Mouse (Mus musculus) CD4-positive naive resting alpha-beta T cell, adult 76 days (primary cell): ENCODE measurements around the gene Csk. TPM values are rescaled to one million over a fixed set of nuclear protein-coding genes. Genes with fewer than 3 reads are reported as not detected.

Experiments used
- total RNA-seq: library from RNA; stranded (reverse); gene quantifications from one replicate; pipeline ENCODE4 v1.2.4, GENCODE M21; 2023

Csk gene
- total RNA-seq = 280 TPM

DNA sequence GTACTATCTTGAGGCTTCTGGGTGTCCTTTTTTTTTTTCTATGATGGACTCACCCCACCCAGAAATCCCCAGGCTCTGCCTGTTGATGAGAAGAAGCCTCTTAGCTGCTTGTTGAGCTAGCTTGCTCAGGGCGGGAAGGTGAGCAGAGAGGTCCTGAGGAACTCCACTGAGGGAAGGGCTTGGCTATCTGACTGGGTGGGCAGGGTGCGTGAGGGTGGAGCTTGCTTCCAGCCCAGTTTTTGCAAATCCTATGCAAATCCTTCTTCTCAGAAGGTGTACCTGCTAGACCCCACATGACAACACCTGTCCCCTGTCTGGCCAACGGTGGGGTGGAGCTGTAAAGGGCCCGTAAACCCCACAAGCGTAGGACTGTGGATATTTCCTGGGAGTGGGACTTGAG, at the start of gene Csk:
Gene Csk (minus strand): TSS at position 349 of the 400 bp plus-strand sequence.

DNA sequence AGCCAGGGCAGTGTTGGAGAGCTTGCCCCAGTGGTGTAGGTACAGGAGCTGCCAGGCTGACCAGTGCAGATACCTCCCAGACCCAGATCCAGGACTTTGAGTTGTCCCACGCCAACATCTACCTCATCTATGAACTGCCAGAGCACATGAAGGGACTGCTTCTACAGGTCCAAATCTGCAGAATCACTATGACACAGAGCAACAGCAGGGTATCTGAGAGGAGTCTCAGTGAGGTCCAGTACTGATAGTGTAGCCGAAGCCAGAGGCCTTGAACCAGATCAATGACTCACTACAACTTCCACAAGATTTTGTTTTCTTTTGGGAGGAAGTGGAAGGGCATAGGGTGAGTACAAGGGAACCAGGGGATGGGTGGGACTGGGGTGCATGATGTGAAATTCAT, 34.3 kb upstream of the Csk start, which contains the start of gene Cyp1a1:
Gene Cyp1a1 (plus strand): TSS at position 178 of the 400 bp plus-strand sequence.

DNA sequence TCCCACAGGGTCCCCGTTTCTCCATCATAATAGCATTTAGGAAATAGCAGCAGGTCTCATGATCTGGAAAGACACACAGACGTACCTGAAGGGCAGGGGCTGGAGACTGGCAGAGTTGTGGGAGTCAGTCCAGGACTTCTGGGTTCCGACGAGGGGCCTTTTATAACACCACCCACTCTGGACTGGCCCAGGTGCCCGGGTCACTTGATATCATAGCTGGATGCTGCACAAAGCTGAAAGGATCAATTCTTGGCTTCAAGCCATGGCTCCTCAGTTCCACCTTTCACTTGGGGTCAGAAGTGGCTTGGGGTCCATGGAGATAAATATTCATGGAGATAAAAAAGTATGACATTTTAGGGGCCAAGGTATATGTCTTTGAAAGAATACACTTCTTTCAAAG, 30.1 kb upstream of the Csk start, which contains the start of gene Cyp1a2:
Gene Cyp1a2 (minus strand): TSS at position 184 of the 400 bp plus-strand sequence.

DNA sequence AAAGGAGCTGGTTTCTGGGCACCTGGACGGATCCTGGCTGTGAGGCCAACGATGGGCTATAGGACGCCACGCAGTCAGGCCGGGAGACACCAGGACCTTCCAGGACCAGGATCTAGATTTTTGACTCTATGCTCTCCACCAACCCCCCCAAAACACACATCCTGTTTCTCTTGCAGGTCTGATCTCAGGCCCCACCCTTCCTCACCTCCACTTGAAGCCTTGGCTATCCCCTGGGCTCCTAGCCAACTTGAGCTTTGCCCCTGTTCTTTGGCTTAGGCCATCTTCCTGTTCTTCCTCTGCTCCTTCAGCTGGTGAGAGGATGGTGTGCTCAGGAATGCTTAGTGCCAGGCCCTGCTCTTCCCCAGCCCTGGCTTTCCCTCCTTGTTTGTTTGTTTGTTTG, 32.8 kb downstream of the Csk start, which contains the start of gene Lman1l:
Gene Lman1l (minus strand): TSS at position 101 of the 400 bp plus-strand sequence.

DNA sequence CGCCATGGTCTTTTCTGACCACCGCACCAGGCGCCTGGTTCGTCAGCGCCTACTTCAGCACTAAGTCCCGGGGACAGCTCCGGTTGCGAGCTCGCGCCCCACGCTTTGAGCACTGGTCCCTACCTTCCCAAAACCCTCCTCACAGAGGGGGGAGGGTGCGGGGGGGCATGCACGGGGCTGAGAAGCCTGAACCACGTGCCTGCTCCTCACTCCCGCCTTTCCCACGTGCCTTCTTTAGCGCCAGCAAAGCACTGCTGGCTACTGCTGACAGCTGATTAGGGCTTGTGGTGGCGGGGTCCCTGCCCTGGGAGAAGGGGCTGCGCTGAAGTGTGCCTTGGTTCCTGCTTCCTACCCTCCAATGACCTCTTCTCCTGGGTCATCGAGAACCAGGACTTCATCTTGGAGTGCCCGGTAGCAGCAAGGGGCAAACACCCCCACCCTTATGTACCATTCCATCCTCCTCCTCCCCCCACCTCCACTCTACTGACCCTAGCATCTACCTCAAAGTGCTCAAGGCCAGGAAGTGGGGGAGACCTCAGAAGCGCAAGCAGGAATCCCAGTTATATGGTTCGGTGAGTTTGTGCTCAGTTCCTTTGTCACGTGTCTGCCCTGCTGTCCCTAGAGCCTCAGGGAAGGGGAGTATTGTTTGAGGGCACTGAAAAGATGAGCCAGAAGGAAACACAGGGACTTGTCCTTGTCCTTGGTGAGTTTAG, 47.1 kb downstream of the Csk start, which contains the start of gene Cplx3:
Gene Cplx3 (minus strand): TSS at position 143 of the 713 bp plus-strand sequence.

DNA sequence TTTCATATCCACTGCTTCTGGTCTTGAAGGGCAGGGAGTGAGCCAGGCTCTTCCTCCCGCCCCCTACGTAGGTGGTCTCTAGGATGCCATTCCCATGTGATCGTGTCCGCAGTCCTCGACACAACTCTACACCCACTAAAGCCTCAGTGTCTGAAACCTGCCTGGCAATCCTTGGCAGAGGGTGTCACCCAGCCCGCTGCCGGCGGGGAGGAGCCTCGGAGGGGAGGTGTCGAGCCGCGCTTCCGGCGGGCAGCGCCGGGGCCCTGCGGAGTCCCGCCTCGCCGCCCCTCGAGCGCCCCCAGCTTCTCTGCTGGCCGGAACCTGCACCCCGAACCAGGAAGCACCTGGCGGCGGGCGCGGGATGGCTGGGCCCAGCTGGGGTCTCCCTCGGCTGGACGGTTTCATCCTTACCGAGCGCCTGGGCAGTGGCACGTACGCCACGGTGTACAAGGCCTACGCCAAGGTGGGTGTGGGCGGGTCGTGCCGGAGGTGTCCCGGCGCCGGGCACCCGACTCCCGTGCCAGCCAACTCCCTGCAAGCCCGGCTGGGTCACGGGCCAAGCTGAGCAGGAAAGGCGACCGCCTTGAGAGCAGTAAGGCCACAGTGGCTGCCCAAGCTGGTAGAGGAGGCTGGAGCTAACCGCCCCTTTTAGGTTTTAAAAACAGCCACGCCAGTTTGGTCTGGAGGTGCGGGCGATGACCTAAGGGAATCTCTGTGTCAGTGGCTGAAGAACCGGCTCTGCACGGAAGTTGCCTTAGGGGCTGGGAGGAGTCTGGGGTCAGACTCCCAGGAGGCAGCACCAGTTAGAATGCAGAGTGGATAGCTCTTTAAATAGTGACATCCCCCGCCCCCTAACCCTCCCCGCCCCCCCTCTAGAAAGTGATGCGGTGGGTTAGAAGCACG, 64.0 kb downstream of the Csk start, which contains the start of gene Ulk3:
Gene Ulk3 (plus strand): TSS at position 229 of the 903 bp plus-strand sequence.

Other genes with a start within 250 kb of the Csk start
- gene Ppcdc, start 213.5 kb downstream of the Csk start, total RNA-seq = 51.9 TPM
- 0.18 TPM for gene Scamp5, start 185.6 kb downstream of the Csk start, total RNA-seq
- not detected for gene Rpp25, start 149.6 kb downstream of the Csk start, total RNA-seq
- gene Cox5a, start 132.4 kb downstream of the Csk start, total RNA-seq = 88.2 TPM
- 12.5 TPM for gene Fam219b, start 116.1 kb downstream of the Csk start, total RNA-seq
- 8.2 TPM for gene Mpi, start 100.9 kb downstream of the Csk start, total RNA-seq
- 95.5 TPM for gene Scamp2, start 92.7 kb downstream of the Csk start, total RNA-seq
- gene Ulk3, start 64.2 kb downstream of the Csk start, total RNA-seq = 59.3 TPM
- not detected for gene Cplx3, start 47.4 kb downstream of the Csk start, total RNA-seq
- 0.88 TPM for gene Lman1l, start 32.9 kb downstream of the Csk start, total RNA-seq
- not detected for gene Cyp1a2, start 30.1 kb upstream of the Csk start, total RNA-seq
- gene Cyp1a1, start 34.3 kb upstream of the Csk start, total RNA-seq = not detected
- gene Edc3, start 54.9 kb upstream of the Csk start, total RNA-seq = 17.1 TPM
- 215 TPM for gene Clk3, start 112.2 kb upstream of the Csk start, total RNA-seq
- gene Arid3b, start 183.2 kb upstream of the Csk start, total RNA-seq = 88.6 TPM